Mouse (Mus musculus) midbrain, postnatal 0 days (tissue): Measurements from ENCODE around the gene Creb3l2. TPM values are rescaled to one million over a fixed set of nuclear protein-coding genes. Genes with fewer than 3 reads are reported as not detected.

Source experiments
- ATAC-seq: fragments of 200-750 bp; cut with Nextera tagmentation; 2 replicates; pipeline ENCODE4 v1.8.0; 2017; ENCODE audit warnings: moderate number of reproducible peaks, mild to moderate bottlenecking, moderate TSS enrichment, moderate library complexity; ENCODE audit not compliant: low FRiP score
- DNase-seq: peaks from one replicate; pipeline ENCODE4 v3.0.0-alpha.2; 2015; ENCODE audit warnings: low spot score
- H3K27ac ChIP-seq: fragments of 300-500 bp; sonication (generic); 2 replicates; pipeline ENCODE4 v1.5.1; 2014; ENCODE audit warnings: low read depth, mild to moderate bottlenecking, low read length, mixed read lengths
- H3K27me3 ChIP-seq: fragments of 300-500 bp; sonication (generic); 2 replicates; pipeline ENCODE4 v1.6.1; 2014; ENCODE audit warnings: low read length, control low read depth, mixed read lengths; ENCODE audit not compliant: insufficient read depth
- H3K36me3 ChIP-seq: fragments of 300-500 bp; sonication (generic); 2 replicates; pipeline ENCODE4 v1.6.1; 2014; ENCODE audit warnings: low read length, control low read depth, mixed read lengths; ENCODE audit not compliant: insufficient read depth
- H3K4me1 ChIP-seq: fragments of 300-500 bp; sonication (generic); 2 replicates; pipeline ENCODE4 v1.6.1; 2014; ENCODE audit warnings: mild to moderate bottlenecking, control low read depth, antibody characterized with exemption, low read length, mixed read lengths; ENCODE audit not compliant: insufficient read depth
- H3K4me2 ChIP-seq: fragments of 300-500 bp; sonication (generic); 2 replicates; pipeline ENCODE4 v1.6.1; 2014; ENCODE audit warnings: low read depth, mild to moderate bottlenecking, low read length, mixed read lengths; ENCODE audit not compliant: poor library complexity, severe bottlenecking
- H3K4me3 ChIP-seq: fragments of 300-500 bp; sonication (generic); 2 replicates; pipeline ENCODE4 v1.5.1; 2014; ENCODE audit warnings: low read depth, mild to moderate bottlenecking, low read length, moderate library complexity
- H3K9ac ChIP-seq: fragments of 300-500 bp; sonication (generic); replicated peaks from 2 replicates; pipeline ENCODE4 v1.6.1; 2014; ENCODE audit warnings: mild to moderate bottlenecking, low read length, moderate library complexity, mixed read lengths; ENCODE audit not compliant: poor library complexity, severe bottlenecking
- H3K9me3 ChIP-seq: fragments of 300-500 bp; sonication (generic); 2 replicates; pipeline ENCODE4 v1.6.1; 2016; ENCODE audit warnings: low read length, control low read depth
- CTCF ChIP-seq: IDR thresholded peaks from 2 replicates; pipeline ENCODE4 v1.5.1; 2016; ENCODE audit warnings: antibody characterized with exemption, mild to moderate bottlenecking
- WGBS: fragments of 180-500 bp; shearing (Covaris S2); extraction: QIAGEN DNeasy Blood & Tissue Kit; methylation state at CpG from one replicate; pipeline ENCODE4 v1.1.7; 2014; 5-methylcytosine and 5-hydroxymethylcytosine counted together
- polyA plus RNA-seq: library from polyadenylated mRNA; unstranded; fragments of >200 nt; fragmentation: Nextera tagmentation; extraction: Ambion mirVana; gene quantifications from 2 replicates; pipeline ENCODE4 v1.2.1, GENCODE M21; 2015
- total RNA-seq: library from RNA; depleted of rRNA; stranded (reverse); fragments of >200 nt; gene quantifications from 2 replicates; pipeline ENCODE4 v1.2.3, GENCODE M21; 2014

Gene Creb3l2
- total and polyA plus RNA-seq, 2 experiments from 2014 or later = 2.1 to 3.9 TPM

GRCm38 (mm10) chr6:37401928-37402327 is 40.0 kb downstream of the Creb3l2 start:
- ATAC-seq = no peak
- Histone ChIP-seq H3K9ac (no peak overlapping the region), H3K27me3 (no peaks in the 10 kb centered on the region), H3K27ac (no peak overlapping the region), H3K4me2 (no peak overlapping the region), H3K4me1 (no peaks in the 10 kb centered on the region), H3K9me3 (no peaks in the 10 kb centered on the region), H3K4me3 (no peak overlapping the region), H3K36me3 (no peaks in the 10 kb centered on the region)
- DNase-seq = no peak
- TF ChIP-seq CTCF = no peak
- 63% methylated on average over 7 of the region's 7 CpGs for WGBS

- no peak for DNase-seq
- no peak for TF ChIP-seq CTCF
- ATAC-seq = no peak
- no peak overlapping the region for H3K4me3 ChIP-seq
- no peaks in the 10 kb centered on the region for H3K9me3 ChIP-seq
- WGBS = 90% methylated on average over 11 of the region's 11 CpGs
- no peaks in the 10 kb centered on the region for H3K4me1 ChIP-seq
- H3K9ac ChIP-seq = no peak overlapping the region
- H3K36me3 ChIP-seq = no peaks in the 10 kb centered on the region
- H3K27ac ChIP-seq = no peak overlapping the region
- H3K4me2 ChIP-seq = no peak overlapping the region
- H3K27me3 ChIP-seq = no peaks in the 10 kb centered on the region
These were observed 41.0 kb downstream of the Creb3l2 start for GRCm38 (mm10) chr6:37400866-37401525.

GRCm38 (mm10) chr6:37400167-37400566 is 41.8 kb downstream of the Creb3l2 start:
- Histone ChIP-seq H3K9ac (no peak overlapping the region), H3K4me3 (no peak overlapping the region), H3K9me3 (no peaks in the 10 kb centered on the region), H3K4me2 (no peak overlapping the region), H3K4me1 (no peaks in the 10 kb centered on the region), H3K27me3 (no peaks in the 10 kb centered on the region), H3K27ac (no peak overlapping the region), H3K36me3 (no peaks in the 10 kb centered on the region)
- ATAC-seq (no peak), DNase-seq (no peak)
- 92% methylated on average over 4 of the region's 4 CpGs for WGBS
- TF ChIP-seq CTCF = no peak

GRCm38 (mm10) chr6:37398943-37399342 is 43.0 kb downstream of the Creb3l2 start:
- Histone ChIP-seq H3K4me2 (no peak overlapping the region), H3K27me3 (no peaks in the 10 kb centered on the region), H3K4me1 (no peaks in the 10 kb centered on the region), H3K36me3 (no peaks in the 10 kb centered on the region), H3K9ac (no peak overlapping the region), H3K27ac (no peak overlapping the region), H3K9me3 (no peaks in the 10 kb centered on the region), H3K4me3 (no peak overlapping the region)
- DNase-seq (no peak), ATAC-seq (no peak)
- WGBS = 81% methylated on average over 10 of the region's 10 CpGs
- no peak for TF ChIP-seq CTCF

GRCm38 (mm10) chr6:37397973-37398372 is 44.0 kb downstream of the Creb3l2 start:
- H3K9ac ChIP-seq = no peak overlapping the region
- H3K4me2 ChIP-seq = no peak overlapping the region
- DNase-seq (no peak), ATAC-seq (no peak)
- H3K27me3 ChIP-seq = no peaks in the 10 kb centered on the region
- H3K4me3 ChIP-seq = no peak overlapping the region
- no peak for TF ChIP-seq CTCF
- no peaks in the 10 kb centered on the region for H3K36me3 ChIP-seq
- no peaks in the 10 kb centered on the region for H3K9me3 ChIP-seq
- 90% methylated on average over 9 of the region's 9 CpGs for WGBS
- no peaks in the 10 kb centered on the region for H3K4me1 ChIP-seq
- no peak overlapping the region for H3K27ac ChIP-seq

- H3K27me3 ChIP-seq = no peaks in the 10 kb centered on the region
- no peak overlapping the region for H3K27ac ChIP-seq
- no peak for DNase-seq
- TF ChIP-seq CTCF = no peak
- no peaks in the 10 kb centered on the region for H3K4me1 ChIP-seq
- H3K9me3 ChIP-seq = no peaks in the 10 kb centered on the region
- ATAC-seq = no peak
- no peak overlapping the region for H3K9ac ChIP-seq
- no peaks in the 10 kb centered on the region for H3K36me3 ChIP-seq
- 97% methylated on average over 4 of the region's 4 CpGs for WGBS
- H3K4me3 ChIP-seq = no peak overlapping the region
- H3K4me2 ChIP-seq = no peak overlapping the region
These were observed 44.7 kb downstream of the Creb3l2 start for GRCm38 (mm10) chr6:37397254-37397653.
